Mouse (Mus musculus): ENCODE results near the gene Esrra. TPM values are rescaled to one million over a fixed set of nuclear protein-coding genes. Genes with fewer than 3 reads are reported as not detected.
"Not testable (repeated sequence)": the region's sequence is repeated elsewhere in the genome, so short reads cannot be mapped to it uniquely, and the experiment has no call there.

The Esrra gene
- polyA plus RNA-seq, 1 experiment: 0.55 TPM

- H3K27me3 ChIP-seq (ENCODE audit: control insufficient read depth): no peaks in the 10 kb centered on the region
- H3K4me3 ChIP-seq (replicated peaks): peak overlapping the region; percentile 68
- TF ChIP-seq TAL1 (IDR thresholded peaks at IDR 0.05; ENCODE audit: low read length) (no peak), GATA1 (IDR thresholded peaks at IDR 0.05; ENCODE audit: low read length) (no peak)
- peaks cover 57% of the 10 kb centered on the region for H3K36me3 ChIP-seq (ENCODE audit: control insufficient read depth)
- H3K4me1 ChIP-seq (ENCODE audit: control insufficient read depth): peaks cover 42% of the 10 kb centered on the region
- no peaks in the 10 kb centered on the region for H3K9me3 ChIP-seq (ENCODE audit: control insufficient read depth, low read length)
These were observed 12.6 kb downstream of the Esrra start for GRCm38 (mm10) chr19:6909021-6909420.

- no peaks in the 10 kb centered on the region for H3K9me3 ChIP-seq (ENCODE audit: control insufficient read depth, low read length)
- TF ChIP-seq GATA1 (IDR thresholded peaks at IDR 0.05; ENCODE audit: low read length) (no peak), TAL1 (IDR thresholded peaks at IDR 0.05; ENCODE audit: low read length) (no peak)
- H3K27me3 ChIP-seq (ENCODE audit: control insufficient read depth): no peaks in the 10 kb centered on the region
- H3K4me1 ChIP-seq (ENCODE audit: control insufficient read depth): peaks cover 39% of the 10 kb centered on the region
- peak overlapping the region; percentile 68 for H3K4me3 ChIP-seq (replicated peaks)
- peaks cover 48% of the 10 kb centered on the region for H3K36me3 ChIP-seq (ENCODE audit: control insufficient read depth)
These were observed 13.6 kb downstream of the Esrra start for GRCm38 (mm10) chr19:6907811-6908540.

- peaks cover 39% of the 10 kb centered on the region for H3K36me3 ChIP-seq (ENCODE audit: control insufficient read depth)
These were observed 14.5 kb downstream of the Esrra start for GRCm38 (mm10) chr19:6907094-6907493.

GRCm38 (mm10) chr19:6906199-6906598 is 15.4 kb downstream of the Esrra start:
- H3K36me3 ChIP-seq (ENCODE audit: control insufficient read depth): peaks cover 30% of the 10 kb centered on the region
- H3K9me3 ChIP-seq (ENCODE audit: control insufficient read depth, low read length): peaks cover 1% of the 10 kb centered on the region; the same call in 1 of the 2 replicates
- TF ChIP-seq TAL1 (IDR thresholded peaks at IDR 0.05; ENCODE audit: low read length) (no peak), GATA1 (IDR thresholded peaks at IDR 0.05; ENCODE audit: low read length) (no peak)
- H3K27me3 ChIP-seq (ENCODE audit: control insufficient read depth): no peaks in the 10 kb centered on the region
- H3K4me1 ChIP-seq (ENCODE audit: control insufficient read depth): peaks cover 32% of the 10 kb centered on the region
- H3K4me3 ChIP-seq (replicated peaks): no peak overlapping the region

More at GRCm38 (mm10) chr19:6907094-6907493, 14.5 kb downstream of the Esrra start:
- no peak for TF ChIP-seq GATA1 (IDR thresholded peaks at IDR 0.05; ENCODE audit: low read length)
- TF ChIP-seq TAL1 (IDR thresholded peaks at IDR 0.05; ENCODE audit: low read length): no peak
- Histone ChIP-seq H3K27me3 (ENCODE audit: control insufficient read depth) (no peaks in the 10 kb centered on the region), H3K9me3 (ENCODE audit: control insufficient read depth, low read length) (no peaks in the 10 kb centered on the region), H3K4me3 (replicated peaks) (no peak overlapping the region), H3K4me1 (ENCODE audit: control insufficient read depth) (peaks cover 39% of the 10 kb centered on the region)

- Histone ChIP-seq H3K9me3 (ENCODE audit: control insufficient read depth, low read length) (peaks cover 3% of the 10 kb centered on the region; the same call in 1 of the 2 replicates), H3K36me3 (ENCODE audit: control insufficient read depth) (peaks cover 27% of the 10 kb centered on the region), H3K4me1 (ENCODE audit: control insufficient read depth) (peaks cover 27% of the 10 kb centered on the region), H3K27me3 (ENCODE audit: control insufficient read depth) (no peaks in the 10 kb centered on the region), H3K4me3 (replicated peaks) (no peak overlapping the region)
- no peak for TF ChIP-seq TAL1 (IDR thresholded peaks at IDR 0.05; ENCODE audit: low read length)
- TF ChIP-seq GATA1 (IDR thresholded peaks at IDR 0.05; ENCODE audit: low read length): no peak
These were observed 16.0 kb downstream of the Esrra start for GRCm38 (mm10) chr19:6905498-6906159.

GRCm38 (mm10) chr19:6904846-6905245 is 16.8 kb downstream of the Esrra start:
- peaks cover 24% of the 10 kb centered on the region for H3K4me1 ChIP-seq (ENCODE audit: control insufficient read depth)
- TF ChIP-seq TAL1 (IDR thresholded peaks at IDR 0.05; ENCODE audit: low read length) (no peak), GATA1 (IDR thresholded peaks at IDR 0.05; ENCODE audit: low read length) (no peak)
- no peaks in the 10 kb centered on the region; the same call in 1 of the 2 replicates for H3K27me3 ChIP-seq (ENCODE audit: control insufficient read depth)
- peaks cover 27% of the 10 kb centered on the region for H3K36me3 ChIP-seq (ENCODE audit: control insufficient read depth)
- H3K9me3 ChIP-seq (ENCODE audit: control insufficient read depth, low read length): peaks cover 10% of the 10 kb centered on the region
- H3K4me3 ChIP-seq (replicated peaks): no peak overlapping the region

GRCm38 (mm10) chr19:6903031-6903430 is 18.6 kb downstream of the Esrra start:
- peaks cover 9% of the 10 kb centered on the region for H3K4me1 ChIP-seq (ENCODE audit: control insufficient read depth)
- TF ChIP-seq TAL1 (IDR thresholded peaks at IDR 0.05; ENCODE audit: low read length) (no peak), GATA1 (IDR thresholded peaks at IDR 0.05; ENCODE audit: low read length) (no peak)
- H3K4me3 ChIP-seq (replicated peaks): no peak overlapping the region
- H3K36me3 ChIP-seq (ENCODE audit: control insufficient read depth): peaks cover 27% of the 10 kb centered on the region
- H3K27me3 ChIP-seq (ENCODE audit: control insufficient read depth): no peaks in the 10 kb centered on the region; the same call in none of the 2 replicates
- peaks cover 14% of the 10 kb centered on the region for H3K9me3 ChIP-seq (ENCODE audit: control insufficient read depth, low read length)

GRCm38 (mm10) chr19:6899641-6900040 is 22.0 kb downstream of the Esrra start:
- TF ChIP-seq TAL1 (IDR thresholded peaks at IDR 0.05; ENCODE audit: low read length) (no peak), GATA1 (IDR thresholded peaks at IDR 0.05; ENCODE audit: low read length) (no peak)
- Histone ChIP-seq H3K4me3 (replicated peaks) (no peak overlapping the region), H3K27me3 (ENCODE audit: control insufficient read depth) (peaks cover 7% of the 10 kb centered on the region), H3K4me1 (ENCODE audit: control insufficient read depth) (no peaks in the 10 kb centered on the region), H3K9me3 (ENCODE audit: control insufficient read depth, low read length) (peaks cover 21% of the 10 kb centered on the region), H3K36me3 (ENCODE audit: control insufficient read depth) (peaks cover 2% of the 10 kb centered on the region; the same call in 1 of the 2 replicates)

- not testable (repeated sequence) for H3K4me1 ChIP-seq (ENCODE audit: control insufficient read depth); H3K27me3 ChIP-seq (ENCODE audit: control insufficient read depth); H3K36me3 ChIP-seq (ENCODE audit: control insufficient read depth); H3K4me3 ChIP-seq (replicated peaks)
- peaks cover 17% of the 10 kb centered on the region for H3K9me3 ChIP-seq (ENCODE audit: control insufficient read depth, low read length)
These were observed 25.9 kb downstream of the Esrra start for GRCm38 (mm10) chr19:6895608-6896305.

All from erythroblast, embryonic 14.5 days (primary cell).